Mouse (Mus musculus) fat pad, adult 2 months (tissue): ENCODE measurements around the gene Lypd6b.

ENCODE experiments used
- DNase-seq: peaks from one replicate; pipeline ENCODE4 v3.0.0-alpha.2; 2011; ENCODE audit warnings: low read depth, low spot score; ENCODE audit errors: extremely low read depth

Lypd6b gene

GRCm38 (mm10) chr2:49770440-49770839 is 17.0 kb upstream of the Lypd6b start:
- DNase-seq = no peak

GRCm38 (mm10) chr2:49771172-49771571 is 16.3 kb upstream of the Lypd6b start:
- DNase-seq = no peak

- DNase-seq = no peak
These were observed 14.1 kb upstream of the Lypd6b start for GRCm38 (mm10) chr2:49773194-49773931.

GRCm38 (mm10) chr2:49774180-49774579 is 13.3 kb upstream of the Lypd6b start:
- DNase-seq = no peak

- no peak for DNase-seq
These were observed 12.3 kb upstream of the Lypd6b start for GRCm38 (mm10) chr2:49775187-49775586.

GRCm38 (mm10) chr2:49775735-49776134 is 11.8 kb upstream of the Lypd6b start:
- no peak for DNase-seq

GRCm38 (mm10) chr2:49776407-49776806 is 11.1 kb upstream of the Lypd6b start:
- no peak for DNase-seq

GRCm38 (mm10) chr2:49788051-49788418 is 547 bp downstream of the Lypd6b start:
- DNase-seq = no peak

GRCm38 (mm10) chr2:49788643-49789042 is 1.2 kb downstream of the Lypd6b start:
- no peak for DNase-seq

GRCm38 (mm10) chr2:49789078-49789477 is 1.6 kb downstream of the Lypd6b start:
- no peak for DNase-seq

GRCm38 (mm10) chr2:49789504-49789903 is 2.0 kb downstream of the Lypd6b start:
- no peak for DNase-seq

- no peak for DNase-seq
These were observed 10.1 kb downstream of the Lypd6b start for GRCm38 (mm10) chr2:49797444-49798143.

- no peak for DNase-seq
These were observed 17.0 kb downstream of the Lypd6b start for GRCm38 (mm10) chr2:49804448-49804847.

- DNase-seq = no peak
These were observed 18.4 kb downstream of the Lypd6b start for GRCm38 (mm10) chr2:49805736-49806371.

GRCm38 (mm10) chr2:49809496-49809895 is 22.0 kb downstream of the Lypd6b start:
- DNase-seq = no peak

- no peak for DNase-seq
These were observed 23.9 kb downstream of the Lypd6b start for GRCm38 (mm10) chr2:49811420-49811819.

GRCm38 (mm10) chr2:49811871-49812363 is 24.4 kb downstream of the Lypd6b start:
- DNase-seq = no peak

GRCm38 (mm10) chr2:49813151-49813550 is 25.7 kb downstream of the Lypd6b start:
- DNase-seq = no peak

GRCm38 (mm10) chr2:49814011-49814410 is 26.5 kb downstream of the Lypd6b start:
- no peak for DNase-seq

- DNase-seq = no peak
These were observed 28.3 kb downstream of the Lypd6b start for GRCm38 (mm10) chr2:49815696-49816320.

- no peak for DNase-seq
These were observed 29.1 kb downstream of the Lypd6b start for GRCm38 (mm10) chr2:49816549-49816948.
